ENCODE assay signal across 8 mouse cellular contexts in genomic region chr15:85832599-85832998, GRCm38 (mm10). TPM values are rescaled to one million over a fixed set of nuclear protein-coding genes. Genes with fewer than 3 reads are reported as not detected.
DNase-seq lines count a peak whose midpoint lies in the region; ATAC-seq lines count a peak whose summit lies in the region.

No protein-coding gene starts in this region.

- H3K4me2 ChIP-seq in lung, embryonic 15.5 days: peak overlapping the region; percentile 83
- peak overlapping the region; percentile 69 for H3K4me2 ChIP-seq in forebrain, embryonic 12.5 days
- peak overlapping the region; percentile 79 for H3K4me2 ChIP-seq in limb, embryonic 11.5 days (ENCODE audit: low read depth, severe bottlenecking)
- peak overlapping the region; percentile 92 for H3K4me2 ChIP-seq in neural tube, embryonic 15.5 days

- H3K4me3 ChIP-seq in lung, embryonic 15.5 days: peak overlapping the region; percentile 63
- H3K4me3 ChIP-seq in forebrain, embryonic 12.5 days (replicated peaks): peak overlapping the region; percentile 51
- peak overlapping the region; percentile 48 for H3K4me3 ChIP-seq in limb, embryonic 11.5 days (ENCODE audit: low read depth, low read length)
- peak overlapping the region; percentile 60 for H3K4me3 ChIP-seq in neural tube, embryonic 15.5 days (replicated peaks)

- H3K36me3 ChIP-seq in lung, embryonic 15.5 days: no peaks in the 10 kb centered on the region
- H3K36me3 ChIP-seq in forebrain, embryonic 12.5 days (replicated peaks): no peaks in the 10 kb centered on the region
- H3K36me3 ChIP-seq in limb, embryonic 11.5 days (ENCODE audit: control insufficient read depth, insufficient read depth, low read length): no peaks in the 10 kb centered on the region
- peaks cover 5% of the 10 kb centered on the region; the same call in 1 of the 2 replicates for H3K36me3 ChIP-seq in neural tube, embryonic 15.5 days

- H3K27ac ChIP-seq in lung, embryonic 15.5 days: peak overlapping the region; percentile 57; the same call in 1 of the 2 replicates
- no peak overlapping the region for H3K27ac ChIP-seq in forebrain, embryonic 12.5 days
- no peak overlapping the region for H3K27ac ChIP-seq in limb, embryonic 11.5 days (replicated peaks; ENCODE audit: low read depth, low read length)
- H3K27ac ChIP-seq in neural tube, embryonic 15.5 days (replicated peaks): no peak overlapping the region

- no peaks in the 10 kb centered on the region for H3K27me3 ChIP-seq in lung, embryonic 15.5 days
- 0 out of 2 replicates have a peak, but pooled peaks cover 4% of the 10 kb centered on the region for H3K27me3 ChIP-seq in forebrain, embryonic 12.5 days
- H3K27me3 ChIP-seq in limb, embryonic 11.5 days (ENCODE audit: control insufficient read depth, insufficient read depth, low read length): no peaks in the 10 kb centered on the region
- no peaks in the 10 kb centered on the region for H3K27me3 ChIP-seq in neural tube, embryonic 15.5 days (replicated peaks)

- H3K9ac ChIP-seq in lung, embryonic 15.5 days: peak overlapping the region; percentile 63
- peak overlapping the region; percentile 59 for H3K9ac ChIP-seq in forebrain, embryonic 12.5 days
- peak overlapping the region; percentile 56; the same call in 1 of the 2 replicates for H3K9ac ChIP-seq in limb, embryonic 11.5 days (ENCODE audit: low read length)
- H3K9ac ChIP-seq in neural tube, embryonic 15.5 days (replicated peaks): peak overlapping the region; percentile 66

- 41% methylated on average over 8 of the region's 8 CpGs for WGBS in lung, embryonic 15.5 days
- 50% methylated on average over 8 of the region's 8 CpGs for WGBS in forebrain, embryonic 12.5 days
- 39% methylated on average over 8 of the region's 8 CpGs for WGBS in limb, embryonic 11.5 days
- 46% methylated on average over 8 of the region's 8 CpGs for WGBS in neural tube, embryonic 15.5 days

- ATAC-seq in lung, embryonic 15.5 days (ENCODE audit: borderline replicate concordance, extremely low read depth, low FRiP score, low TSS enrichment): 0 out of 2 replicates have a peak, but pooled peaks have one; percentile 28
- no peak for ATAC-seq in forebrain, embryonic 12.5 days (ENCODE audit: low FRiP score)
- ATAC-seq in limb, embryonic 11.5 days (ENCODE audit: insufficient number of reproducible peaks, low FRiP score, low TSS enrichment, low read depth): no peak
- ATAC-seq in neural tube, embryonic 15.5 days (ENCODE audit: low FRiP score): no peak

- H3K4me1 ChIP-seq in lung, embryonic 15.5 days: peaks cover 15% of the 10 kb centered on the region
- peaks cover 12% of the 10 kb centered on the region for H3K4me1 ChIP-seq in forebrain, embryonic 12.5 days
- H3K4me1 ChIP-seq in limb, embryonic 11.5 days (ENCODE audit: control insufficient read depth, insufficient read depth, low read length): 0 out of 2 replicates have a peak, but pooled peaks cover 3% of the 10 kb centered on the region
- peaks cover 19% of the 10 kb centered on the region for H3K4me1 ChIP-seq in neural tube, embryonic 15.5 days

- H3K9me3 ChIP-seq in lung, embryonic 15.5 days: no peaks in the 10 kb centered on the region
- no peaks in the 10 kb centered on the region for H3K9me3 ChIP-seq in forebrain, embryonic 12.5 days
- no peaks in the 10 kb centered on the region for H3K9me3 ChIP-seq in limb, embryonic 11.5 days (ENCODE audit: control insufficient read depth, low read length)
- no peaks in the 10 kb centered on the region for H3K9me3 ChIP-seq in neural tube, embryonic 15.5 days (replicated peaks)

- DNase-seq in lung, postnatal 10 days: no peak
- no peak for DNase-seq in limb, embryonic 11.5 days (ENCODE audit: low spot score)
- DNase-seq in layer of hippocampus, adult 18-20 months (ENCODE audit: low spot score in 2 of 2): no peak
- DNase-seq in thymus, postnatal 36 days: no peak
- DNase-seq in natural killer cell, adult 2 months (ENCODE audit: low spot score in 2 of 2): no peak

RNA-seq across cellular contexts. Expression of gene Ttc38, which starts 0.5 kb away (rescaled TPM):
- 4.8 and 6.0 TPM in 2 replicates for polyA plus RNA-seq in lung, embryonic 15.5 days (2015; fragmentation: Nextera tagmentation; extraction: Ambion mirVana)
- polyA plus RNA-seq in forebrain, embryonic 12.5 days (2016; fragmentation: Nextera tagmentation; extraction: Ambion mirVana): 2.7 and 3.0 TPM in 2 replicates
- polyA plus RNA-seq in limb, embryonic 11.5 days (2014; fragmentation: Nextera tagmentation; extraction: Ambion mirVana): 3.7 and 4.1 TPM in 2 replicates
- polyA plus RNA-seq in neural tube, embryonic 15.5 days (2015; fragmentation: Nextera tagmentation; extraction: Ambion mirVana): 3.8 and 6.5 TPM in 2 replicates
- 1 to 10 TPM; 5.0 to 6.7 TPM for total RNA-seq in layer of hippocampus, adult 18-20 months (2021)

RNA-seq across cellular contexts. Expression of gene Pkdrej, which starts 11.1 kb away (rescaled TPM):
- polyA plus RNA-seq in lung, embryonic 15.5 days (2015; fragmentation: Nextera tagmentation; extraction: Ambion mirVana): 0.11 and 0.15 TPM in 2 replicates
- 0.10 TPM in 1 of 2 replicates, not detected in the other for polyA plus RNA-seq in forebrain, embryonic 12.5 days (2016; fragmentation: Nextera tagmentation; extraction: Ambion mirVana)
- 0.14 and 0.21 TPM in 2 replicates for polyA plus RNA-seq in limb, embryonic 11.5 days (2014; fragmentation: Nextera tagmentation; extraction: Ambion mirVana)
- polyA plus RNA-seq in neural tube, embryonic 15.5 days (2015; fragmentation: Nextera tagmentation; extraction: Ambion mirVana): 0.06 and 0.17 TPM in 2 replicates
- under 1 TPM; 0.62 to 0.63 TPM for total RNA-seq in layer of hippocampus, adult 18-20 months (2021)

RNA-seq across cellular contexts. Expression of gene Cdpf1, which starts 21.1 kb away (rescaled TPM):
- 35.7 and 36.3 TPM in 2 replicates for polyA plus RNA-seq in lung, embryonic 15.5 days (2015; fragmentation: Nextera tagmentation; extraction: Ambion mirVana)
- polyA plus RNA-seq in forebrain, embryonic 12.5 days (2016; fragmentation: Nextera tagmentation; extraction: Ambion mirVana): 17.9 and 18.5 TPM in 2 replicates
- polyA plus RNA-seq in limb, embryonic 11.5 days (2014; fragmentation: Nextera tagmentation; extraction: Ambion mirVana): 26.3 and 28.7 TPM in 2 replicates
- 22.3 and 25.7 TPM in 2 replicates for polyA plus RNA-seq in neural tube, embryonic 15.5 days (2015; fragmentation: Nextera tagmentation; extraction: Ambion mirVana)
- 10 to 100 TPM; 16.5 to 20.0 TPM for total RNA-seq in layer of hippocampus, adult 18-20 months (2021)

RNA-seq across cellular contexts. Expression of gene Gtse1, which starts 26.9 kb away (rescaled TPM):
- polyA plus RNA-seq in lung, embryonic 15.5 days (2015; fragmentation: Nextera tagmentation; extraction: Ambion mirVana): 31.6 and 33.0 TPM in 2 replicates
- polyA plus RNA-seq in forebrain, embryonic 12.5 days (2016; fragmentation: Nextera tagmentation; extraction: Ambion mirVana): 44.1 and 44.6 TPM in 2 replicates
- polyA plus RNA-seq in limb, embryonic 11.5 days (2014; fragmentation: Nextera tagmentation; extraction: Ambion mirVana): 42.7 and 45.7 TPM in 2 replicates
- polyA plus RNA-seq in neural tube, embryonic 15.5 days (2015; fragmentation: Nextera tagmentation; extraction: Ambion mirVana): 3.5 and 8.4 TPM in 2 replicates
- under 1 TPM; 0.30 to 0.35 TPM for total RNA-seq in layer of hippocampus, adult 18-20 months (2021)

RNA-seq across cellular contexts. Expression of gene Trmu, which starts 46.5 kb away (rescaled TPM):
- 35.4 and 40.5 TPM in 2 replicates for polyA plus RNA-seq in lung, embryonic 15.5 days (2015; fragmentation: Nextera tagmentation; extraction: Ambion mirVana)
- 43.2 and 48.0 TPM in 2 replicates for polyA plus RNA-seq in forebrain, embryonic 12.5 days (2016; fragmentation: Nextera tagmentation; extraction: Ambion mirVana)
- polyA plus RNA-seq in limb, embryonic 11.5 days (2014; fragmentation: Nextera tagmentation; extraction: Ambion mirVana): 36.8 and 38.5 TPM in 2 replicates
- 50.9 and 51.9 TPM in 2 replicates for polyA plus RNA-seq in neural tube, embryonic 15.5 days (2015; fragmentation: Nextera tagmentation; extraction: Ambion mirVana)
- 10 to 100 TPM; 29.1 to 38.0 TPM for total RNA-seq in layer of hippocampus, adult 18-20 months (2021)
